Mouse (Mus musculus) neural tube, embryonic 13.5 days (tissue): ENCODE results near the gene Plet1. TPM values are rescaled to one million over a fixed set of nuclear protein-coding genes. Genes with fewer than 3 reads are reported as not detected.
A peak's percentile ranks its signal among the peaks of the same experiment; 100 is the strongest.

ENCODE experiments used
- ATAC-seq: fragments of 200-750 bp; cut with Nextera tagmentation; 2 replicates; pipeline ENCODE4 v1.8.0; 2017; ENCODE audit warnings: low read depth, mild to moderate bottlenecking, moderate TSS enrichment, moderate library complexity
- H3K27ac ChIP-seq: fragments of 300-500 bp; sonication (generic); replicated peaks from 2 replicates; pipeline ENCODE4 v1.5.1; 2015; ENCODE audit warnings: moderate library complexity, mild to moderate bottlenecking, inconsistent platforms
- H3K27me3 ChIP-seq: fragments of 300-500 bp; sonication (generic); 2 replicates; pipeline ENCODE4 v1.6.1; 2015; ENCODE audit warnings: mild to moderate bottlenecking, inconsistent platforms
- H3K36me3 ChIP-seq: fragments of 300-500 bp; sonication (generic); 2 replicates; pipeline ENCODE4 v1.6.1; 2015; ENCODE audit warnings: mild to moderate bottlenecking, inconsistent platforms
- H3K4me1 ChIP-seq: fragments of 300-500 bp; sonication (generic); replicated peaks from 2 replicates; pipeline ENCODE4 v1.6.1; 2015; ENCODE audit warnings: inconsistent platforms
- H3K4me2 ChIP-seq: fragments of 300-500 bp; sonication (generic); 2 replicates; pipeline ENCODE4 v1.6.1; 2015; ENCODE audit warnings: inconsistent platforms, mild to moderate bottlenecking, moderate library complexity
- H3K4me3 ChIP-seq: fragments of 300-500 bp; sonication (generic); 2 replicates; pipeline ENCODE4 v1.5.1; 2015; ENCODE audit warnings: mild to moderate bottlenecking, inconsistent platforms
- H3K9ac ChIP-seq: fragments of 300-500 bp; sonication (generic); 2 replicates; pipeline ENCODE4 v1.6.1; 2015; ENCODE audit warnings: moderate library complexity, mild to moderate bottlenecking, inconsistent platforms
- H3K9me3 ChIP-seq: fragments of 300-500 bp; sonication (generic); 2 replicates; pipeline ENCODE4 v1.6.1; 2016; ENCODE audit warnings: inconsistent platforms
- WGBS: fragments of 180-500 bp; shearing (Covaris S2); methylation state at CpG from one replicate; pipeline ENCODE4 v1.1.7; 2015; 5-methylcytosine and 5-hydroxymethylcytosine counted together
- polyA plus RNA-seq: library from polyadenylated mRNA; unstranded; fragments of >200 nt; fragmentation: Nextera tagmentation; extraction: Ambion mirVana; gene quantifications from 2 replicates; pipeline ENCODE4 v1.2.1, GENCODE M21; 2015

Gene Plet1
- 0.54 and 0.81 TPM in 2 replicates for polyA plus RNA-seq

- WGBS, result 84% methylated on average over 6 of the region's 6 CpGs
- Histone ChIP-seq H3K9ac (no peak within 1 kb of the TSS), H3K27ac (no peak within 1 kb of the TSS), H3K36me3 (no peaks in the 10 kb centered on the region), H3K4me1 (peaks cover 12% of the 10 kb centered on the region; the same call in 1 of the 2 replicates), H3K4me3 (no peak within 1 kb of the TSS), H3K9me3 (no peaks in the 10 kb centered on the region), H3K27me3 (no peaks in the 10 kb centered on the region), H3K4me2 (no peak within 1 kb of the TSS)
- no peak for ATAC-seq
Measured at GRCm38 (mm10) chr9:50494311-50494710, at the start of gene Plet1. Gene Plet1 (plus strand): TSS chr9:50494525.

- Histone ChIP-seq H3K27me3 (no peaks in the 10 kb centered on the region), H3K36me3 (no peaks in the 10 kb centered on the region), H3K27ac (no peak overlapping the region), H3K4me3 (no peak overlapping the region), H3K4me2 (no peak overlapping the region), H3K9me3 (no peaks in the 10 kb centered on the region), H3K4me1 (peaks cover 10% of the 10 kb centered on the region), H3K9ac (no peak overlapping the region)
- 60% methylated on average over 13 of the region's 13 CpGs for WGBS
- no peak for ATAC-seq
Measured at GRCm38 (mm10) chr9:50449048-50449447, 45.3 kb upstream of the Plet1 start.

GRCm38 (mm10) chr9:50451456-50452218 lies 42.7 kb upstream of the Plet1 start:
- peaks cover 10% of the 10 kb centered on the region for H3K4me1 ChIP-seq
- H3K9ac ChIP-seq, result no peak overlapping the region
- H3K4me3 ChIP-seq, result 0 out of 2 replicates have a peak overlapping the region, but pooled peaks have one; percentile 5
- 46% methylated on average over 9 of the region's 9 CpGs for WGBS
- no peaks in the 10 kb centered on the region for H3K36me3 ChIP-seq
- H3K9me3 ChIP-seq, result no peaks in the 10 kb centered on the region
- H3K4me2 ChIP-seq, result peak overlapping the region; percentile 33
- H3K27ac ChIP-seq, result peak overlapping the region; percentile 71
- no peaks in the 10 kb centered on the region for H3K27me3 ChIP-seq
- peak; percentile 73 for ATAC-seq

DNA sequence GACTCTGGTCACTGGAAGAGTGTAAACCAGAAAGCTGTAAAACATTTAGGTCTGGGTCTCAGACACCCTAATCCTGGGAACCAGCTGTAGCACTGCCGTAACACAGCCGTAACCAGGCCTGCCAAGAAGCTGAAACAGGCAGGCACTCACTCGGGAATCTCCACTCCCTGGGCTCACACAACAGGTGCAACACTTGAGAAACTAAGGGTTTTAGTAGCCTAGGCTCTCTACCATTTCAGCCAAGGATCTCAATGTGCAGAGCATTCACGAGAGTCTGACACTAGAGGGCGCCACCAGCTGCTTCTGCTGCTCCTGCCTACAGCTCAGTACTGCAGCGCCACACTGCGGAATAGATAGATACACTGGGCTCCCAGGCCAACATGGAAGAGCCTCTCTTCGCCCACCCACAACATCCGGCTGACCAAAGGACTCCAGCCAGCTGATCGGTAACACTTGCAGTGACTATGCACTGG lies 42.0 kb upstream of the Plet1 start:
- 19% methylated on average over 10 of the region's 10 CpGs for WGBS
- peak; percentile 43; the same call in 1 of the 2 replicates for ATAC-seq

GRCm38 (mm10) chr9:50457596-50457995 lies 36.7 kb upstream of the Plet1 start:
- Histone ChIP-seq H3K27ac (no peak overlapping the region), H3K4me1 (peaks cover 4% of the 10 kb centered on the region; the same call in 1 of the 2 replicates), H3K9me3 (no peaks in the 10 kb centered on the region), H3K4me3 (no peak overlapping the region), H3K4me2 (no peak overlapping the region), H3K27me3 (no peaks in the 10 kb centered on the region), H3K9ac (no peak overlapping the region), H3K36me3 (no peaks in the 10 kb centered on the region)
- ATAC-seq, result no peak
- WGBS, result 86% methylated on average over 7 of the region's 7 CpGs

More for the DNA sequence above, 42.0 kb upstream of the Plet1 start:
- peak overlapping the region; percentile 33 for H3K4me2 ChIP-seq
- peak overlapping the region; percentile 71; the same call in 1 of the 2 replicates for H3K27ac ChIP-seq
- no peak overlapping the region for H3K4me3 ChIP-seq
- H3K9me3 ChIP-seq, result no peaks in the 10 kb centered on the region
- no peaks in the 10 kb centered on the region for H3K27me3 ChIP-seq
- H3K36me3 ChIP-seq, result no peaks in the 10 kb centered on the region
- H3K4me1 ChIP-seq, result peaks cover 10% of the 10 kb centered on the region
- no peak overlapping the region for H3K9ac ChIP-seq

DNA sequence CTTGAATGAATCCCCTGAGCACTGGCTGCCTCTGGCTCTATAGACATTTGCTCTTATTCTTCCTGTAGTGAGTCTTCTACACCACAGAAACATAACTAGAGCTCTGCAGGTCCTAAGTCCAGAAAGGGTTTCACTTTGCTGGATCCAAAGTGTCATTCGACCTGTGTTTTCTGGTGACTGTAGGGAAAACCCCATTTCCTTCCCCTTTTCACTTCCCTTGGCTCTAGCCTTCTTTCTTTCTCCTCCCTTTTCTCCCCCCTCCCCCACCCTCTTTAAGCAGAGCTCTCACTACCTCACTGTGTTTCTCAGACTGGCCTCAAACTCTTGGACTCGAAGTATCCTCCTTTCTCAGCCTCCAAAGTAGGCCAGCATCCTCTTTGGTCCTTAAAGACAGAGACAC lies 34.8 kb upstream of the Plet1 start:
- Histone ChIP-seq H3K27ac (no peak overlapping the region), H3K4me2 (no peak overlapping the region), H3K9ac (no peak overlapping the region), H3K27me3 (no peaks in the 10 kb centered on the region), H3K4me1 (peaks cover 8% of the 10 kb centered on the region; the same call in 1 of the 2 replicates), H3K4me3 (no peak overlapping the region), H3K9me3 (no peaks in the 10 kb centered on the region), H3K36me3 (no peaks in the 10 kb centered on the region)
- ATAC-seq, result no peak
- WGBS, result 63% methylated on average over 2 of the region's 2 CpGs

GRCm38 (mm10) chr9:50462494-50463204 lies 31.7 kb upstream of the Plet1 start:
- peak overlapping the region; percentile 40 for H3K4me2 ChIP-seq
- no peaks in the 10 kb centered on the region for H3K36me3 ChIP-seq
- H3K27ac ChIP-seq, result no peak overlapping the region
- H3K4me3 ChIP-seq, result peak overlapping the region; percentile 17; the same call in 1 of the 2 replicates
- no peaks in the 10 kb centered on the region for H3K27me3 ChIP-seq
- ATAC-seq, result no peak
- H3K4me1 ChIP-seq, result peaks cover 8% of the 10 kb centered on the region; the same call in 1 of the 2 replicates
- H3K9me3 ChIP-seq, result no peaks in the 10 kb centered on the region
- H3K9ac ChIP-seq, result peak overlapping the region; percentile 34; the same call in 1 of the 2 replicates
- WGBS, result 43% methylated on average over 19 of the region's 19 CpGs

DNA sequence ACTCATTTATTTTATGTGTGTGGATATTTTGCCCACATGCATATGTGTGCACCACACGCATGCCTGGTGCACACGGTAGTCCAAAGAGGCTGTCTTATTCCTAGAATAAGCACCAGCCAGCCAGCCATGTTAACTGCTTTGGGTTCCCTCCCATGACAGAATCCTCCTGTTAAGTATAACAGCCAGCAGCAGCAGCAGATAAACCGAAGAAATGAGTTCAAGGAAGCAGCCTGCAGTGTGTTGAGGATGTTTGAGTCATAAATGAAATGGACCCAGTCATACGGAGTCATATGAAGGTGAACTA lies 31.2 kb upstream of the Plet1 start:
- 38% methylated on average over 4 of the region's 4 CpGs for WGBS
- H3K9me3 ChIP-seq, result no peaks in the 10 kb centered on the region
- H3K27ac ChIP-seq, result no peak overlapping the region
- H3K4me1 ChIP-seq, result peaks cover 8% of the 10 kb centered on the region; the same call in 1 of the 2 replicates
- no peak; the same call in 1 of the 2 replicates for ATAC-seq
- peak overlapping the region; percentile 40; the same call in 1 of the 2 replicates for H3K4me2 ChIP-seq
- H3K4me3 ChIP-seq, result no peak overlapping the region
- H3K36me3 ChIP-seq, result no peaks in the 10 kb centered on the region
- no peaks in the 10 kb centered on the region for H3K27me3 ChIP-seq
- H3K9ac ChIP-seq, result no peak overlapping the region

DNA sequence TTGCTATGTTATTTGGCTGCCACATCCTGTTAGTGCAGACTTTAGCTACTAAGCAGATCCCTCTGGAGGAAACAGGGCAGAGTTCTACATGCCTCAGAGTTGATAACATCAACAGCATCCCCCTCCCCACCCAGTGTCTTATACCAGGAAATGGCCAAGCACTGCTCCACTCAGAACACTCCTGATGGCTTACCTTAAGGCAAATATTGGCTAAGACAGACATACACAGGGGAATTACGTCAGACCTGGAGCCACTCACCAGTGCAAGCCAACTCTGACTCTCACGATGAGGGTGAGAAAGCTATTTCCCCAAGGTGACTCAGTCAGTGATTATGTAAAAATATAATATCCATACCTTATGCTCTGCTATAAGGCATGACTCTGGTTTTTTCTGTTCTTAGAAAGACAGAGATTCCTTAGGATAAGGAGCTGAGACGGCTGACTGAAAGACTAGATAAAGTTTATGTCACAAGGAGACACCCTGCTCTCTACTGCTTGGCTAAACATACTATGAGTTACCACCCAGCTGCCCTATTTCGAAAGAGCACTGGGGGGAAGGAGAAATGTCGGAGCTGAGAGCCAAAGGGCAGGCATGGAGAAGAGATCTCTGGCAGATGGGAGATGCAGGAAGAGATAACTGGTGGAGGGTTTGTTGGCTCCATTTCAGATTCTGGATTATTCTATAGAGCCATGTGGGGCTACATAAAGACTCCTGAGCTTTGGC lies 23.8 kb upstream of the Plet1 start:
- ATAC-seq, result no peak
- WGBS, result 85% methylated on average over 5 of the region's 5 CpGs
- H3K4me3 ChIP-seq, result no peak overlapping the region

DNA sequence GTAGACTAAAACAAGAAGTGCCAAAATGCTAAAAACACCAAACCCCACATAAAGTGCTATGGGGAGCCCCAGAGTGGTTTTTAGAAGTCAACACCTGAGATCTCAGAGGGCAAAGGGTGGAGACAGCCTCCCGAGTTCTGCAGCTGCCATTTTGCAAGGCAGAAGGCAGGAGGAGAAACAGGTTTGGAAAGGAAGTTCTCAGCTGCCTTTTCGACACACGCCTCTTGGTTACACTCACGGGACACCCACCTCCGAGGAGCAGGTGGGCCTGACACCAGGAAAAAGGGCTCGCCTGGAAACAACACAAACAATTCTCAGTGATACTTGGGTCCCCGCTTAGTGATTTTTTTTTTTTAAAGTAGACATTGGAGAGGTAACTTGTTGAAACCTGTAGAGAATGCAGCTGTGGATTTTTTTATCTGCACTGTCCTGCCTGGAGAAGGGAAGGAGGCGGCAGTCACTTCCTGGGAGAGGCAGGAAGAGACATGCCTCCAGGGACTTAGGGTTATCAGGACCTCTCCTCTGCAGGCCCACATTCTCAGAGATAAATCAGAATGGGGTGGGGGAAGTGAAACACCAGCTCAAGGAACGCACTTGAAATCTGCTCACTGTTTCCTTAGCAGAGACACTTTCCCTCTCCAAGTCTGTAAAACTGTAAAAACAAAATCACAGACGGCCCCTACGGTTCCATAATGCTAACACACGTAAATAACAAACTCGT lies 23.0 kb upstream of the Plet1 start:
- 76% methylated on average over 13 of the region's 13 CpGs for WGBS
- no peaks in the 10 kb centered on the region for H3K36me3 ChIP-seq
- no peaks in the 10 kb centered on the region for H3K9me3 ChIP-seq
- H3K27ac ChIP-seq, result no peak overlapping the region
- H3K27me3 ChIP-seq, result no peaks in the 10 kb centered on the region
- H3K4me1 ChIP-seq, result no peaks in the 10 kb centered on the region
- no peak overlapping the region for H3K4me3 ChIP-seq
- ATAC-seq, result no peak
- no peak overlapping the region for H3K9ac ChIP-seq
- H3K4me2 ChIP-seq, result no peak overlapping the region

More for the DNA sequence above, 23.8 kb upstream of the Plet1 start:
- Histone ChIP-seq H3K27me3 (no peaks in the 10 kb centered on the region), H3K4me2 (no peak overlapping the region), H3K36me3 (no peaks in the 10 kb centered on the region), H3K9ac (no peak overlapping the region), H3K27ac (no peak overlapping the region), H3K9me3 (no peaks in the 10 kb centered on the region), H3K4me1 (no peaks in the 10 kb centered on the region)

GRCm38 (mm10) chr9:50475318-50475717 lies 19.0 kb upstream of the Plet1 start:
- no peaks in the 10 kb centered on the region for H3K27me3 ChIP-seq
- H3K27ac ChIP-seq, result no peak overlapping the region
- no peak for ATAC-seq
- H3K4me3 ChIP-seq, result no peak overlapping the region
- no peaks in the 10 kb centered on the region for H3K9me3 ChIP-seq
- no peak overlapping the region for H3K4me2 ChIP-seq
- WGBS, result 86% methylated on average over 7 of the region's 7 CpGs
- no peaks in the 10 kb centered on the region for H3K36me3 ChIP-seq
- H3K4me1 ChIP-seq, result no peaks in the 10 kb centered on the region
- no peak overlapping the region for H3K9ac ChIP-seq
